Mouse (Mus musculus) forebrain, embryonic 12.5 days (tissue): Measurements from ENCODE around the gene BC067074. TPM values are rescaled to one million over a fixed set of nuclear protein-coding genes. Genes with fewer than 3 reads are reported as not detected.

ENCODE experiments used
- ATAC-seq: fragments of 200-750 bp; cut with Nextera tagmentation; 2 replicates; pipeline ENCODE4 v1.8.0; 2017; ENCODE audit warnings: moderate TSS enrichment; ENCODE audit not compliant: low FRiP score
- H3K27ac ChIP-seq: fragments of 300-500 bp; sonication (generic); 2 replicates; pipeline ENCODE4 v1.5.1; 2016; ENCODE audit warnings: mild to moderate bottlenecking
- H3K27me3 ChIP-seq: fragments of 300-500 bp; sonication (generic); 2 replicates; pipeline ENCODE4 v1.6.1; 2016; ENCODE audit warnings: mild to moderate bottlenecking
- H3K36me3 ChIP-seq: fragments of 300-500 bp; sonication (generic); replicated peaks from 2 replicates; pipeline ENCODE4 v1.6.1; 2016; ENCODE audit warnings: mild to moderate bottlenecking
- H3K4me1 ChIP-seq: fragments of 300-500 bp; sonication (generic); 2 replicates; pipeline ENCODE4 v1.6.1; 2016
- H3K4me2 ChIP-seq: fragments of 300-500 bp; sonication (generic); 2 replicates; pipeline ENCODE4 v1.6.1; 2016; ENCODE audit warnings: mild to moderate bottlenecking, moderate library complexity
- H3K4me3 ChIP-seq: fragments of 300-500 bp; sonication (generic); replicated peaks from 2 replicates; pipeline ENCODE4 v1.5.1; 2016; ENCODE audit warnings: mild to moderate bottlenecking
- H3K9ac ChIP-seq: fragments of 300-500 bp; sonication (generic); 2 replicates; pipeline ENCODE4 v1.6.1; 2016; ENCODE audit warnings: mild to moderate bottlenecking
- H3K9me3 ChIP-seq: fragments of 300-500 bp; sonication (generic); 2 replicates; pipeline ENCODE4 v1.6.1; 2016
- WGBS: fragments of 180-500 bp; shearing (Covaris S2); methylation state at CpG from one replicate; pipeline ENCODE4 v1.1.7; 2016; 5-methylcytosine and 5-hydroxymethylcytosine counted together
- polyA plus RNA-seq: library from polyadenylated mRNA; unstranded; fragments of >200 nt; fragmentation: Nextera tagmentation; extraction: Ambion mirVana; gene quantifications from 2 replicates; pipeline ENCODE4 v1.2.1, GENCODE M21; 2016

Gene BC067074
- polyA plus RNA-seq, 1 experiment from 2014 or later: 2.2 TPM

DNA sequence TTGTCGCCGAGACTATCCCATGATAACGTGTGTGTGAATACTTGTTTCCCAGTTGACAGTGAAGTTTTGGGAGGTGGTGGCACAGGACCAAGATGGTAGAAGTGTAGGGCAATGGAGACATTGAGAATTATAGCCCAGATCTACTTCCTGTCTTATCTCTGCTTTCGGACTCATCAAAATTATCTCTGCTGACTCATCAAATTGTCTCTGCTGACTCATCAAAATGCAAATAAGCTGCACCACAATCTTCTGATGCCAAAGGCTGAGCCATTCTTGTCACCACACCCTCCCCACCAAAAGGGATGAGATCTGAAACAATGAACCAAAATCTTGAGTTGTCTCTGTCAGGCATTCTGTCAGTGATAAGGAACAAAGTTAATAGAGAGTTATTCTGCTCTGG, 132.9 kb downstream of the BC067074 start:
- H3K4me2 ChIP-seq: no peak overlapping the region
- no peak overlapping the region for H3K9ac ChIP-seq
- no peak overlapping the region for H3K27ac ChIP-seq
- no peak for ATAC-seq
- no peaks in the 10 kb centered on the region for H3K9me3 ChIP-seq
- H3K36me3 ChIP-seq: no peaks in the 10 kb centered on the region
- no peaks in the 10 kb centered on the region for H3K27me3 ChIP-seq
- H3K4me3 ChIP-seq: no peak overlapping the region
- H3K4me1 ChIP-seq: no peaks in the 10 kb centered on the region
- 95% methylated on average over 4 of the region's 4 CpGs for WGBS

Other genes starting within 250 kb of the BC067074 start
- gene Gpx8, start 246.7 kb upstream of the BC067074 start, polyA plus RNA-seq: 77.0 and 81.2 TPM in 2 replicates
- gene Gzma, start 192.2 kb upstream of the BC067074 start, polyA plus RNA-seq: not detected in 2 replicates
- 1.4 and 2.5 TPM in 2 replicates for gene Esm1, start 83.5 kb upstream of the BC067074 start, polyA plus RNA-seq
- not detected in 2 replicates for gene Gzmk, start 67.3 kb upstream of the BC067074 start, polyA plus RNA-seq